Mouse (Mus musculus) left cerebral cortex, adult 6 months (tissue): Measurements from ENCODE around the gene Atp8a1. TPM values are rescaled to one million over a fixed set of nuclear protein-coding genes. Genes with fewer than 3 reads are reported as not detected.

Experiments
- long read RNA-seq, 2 experiments: library from polyadenylated mRNA; unstranded; transcript quantifications; one replicate each; pipeline ENCODE4 v2.0.0; 2019 to 2020
- polyA plus RNA-seq: library from polyadenylated mRNA; unstranded; fragments of <200 nt; fragmentation: Nextera tagmentation; gene quantifications from 2 replicates; pipeline ENCODE4 v1.2.3, GENCODE M21; 2021

Atp8a1 gene
- polyA plus RNA-seq = 30.0 and 36.0 TPM in 2 replicates
- long read RNA-seq, experiment 1, full-length matches to known transcripts = 135 of 228 reads
- long read RNA-seq, experiment 1, partial matches to known transcripts = 37 of 228 reads
- long read RNA-seq, experiment 1, other reads (novel, unspliced or antisense) = 56 of 228 reads
- long read RNA-seq, experiment 2, full-length matches to known transcripts = 17 of 108 reads
- long read RNA-seq, experiment 2, partial matches to known transcripts = 26 of 108 reads
- long read RNA-seq, experiment 2, other reads (novel, unspliced or antisense) = 65 of 108 reads

DNA sequence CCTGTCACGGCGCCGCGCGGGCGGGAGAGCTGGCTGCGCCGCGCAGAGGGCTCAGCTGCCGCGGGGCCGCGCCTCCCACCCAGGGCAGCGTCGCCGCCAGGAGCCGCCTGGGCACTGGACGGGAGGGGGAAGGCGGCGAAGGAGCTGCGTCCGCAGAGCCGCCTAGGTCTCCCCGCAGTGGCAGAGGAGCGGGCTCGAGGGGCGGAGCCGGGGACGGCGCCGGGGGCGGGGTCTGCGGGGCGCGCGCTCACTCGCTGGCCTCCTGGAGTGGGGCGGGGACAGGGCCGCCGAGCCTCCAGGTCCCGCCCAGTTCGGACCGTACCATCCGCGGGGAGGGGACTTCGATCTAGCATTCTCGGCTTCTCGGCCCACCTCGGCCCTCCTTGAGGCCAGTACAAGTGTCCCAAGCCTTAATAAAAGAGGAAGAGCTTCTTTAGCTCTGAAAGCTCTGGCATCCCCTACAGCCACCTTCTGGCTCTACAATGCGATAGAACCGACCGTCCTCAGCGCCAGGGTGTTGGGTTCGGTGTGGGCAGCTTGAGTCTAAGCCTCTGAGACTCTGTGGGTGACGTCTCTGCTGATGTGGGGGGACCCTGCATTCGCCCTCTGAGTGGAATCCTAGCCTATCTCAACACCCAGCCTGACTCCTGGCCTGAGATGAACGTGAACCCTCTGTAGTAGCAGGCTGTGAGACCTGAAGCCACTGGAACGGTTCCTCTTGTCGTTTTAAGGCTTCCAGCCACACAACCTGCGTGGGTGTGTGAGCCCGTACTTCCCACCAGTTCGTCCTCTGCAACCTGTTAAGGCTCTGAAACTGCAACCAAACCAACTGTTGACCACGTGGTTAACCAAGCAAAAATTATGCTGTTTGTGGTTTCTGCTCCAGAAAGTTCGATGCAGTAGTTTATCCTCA lies at the start of gene Atp8a1:
Gene Atp8a1, minus strand, starts transcription at position 182 of the 913 bp plus-strand sequence.

DNA sequence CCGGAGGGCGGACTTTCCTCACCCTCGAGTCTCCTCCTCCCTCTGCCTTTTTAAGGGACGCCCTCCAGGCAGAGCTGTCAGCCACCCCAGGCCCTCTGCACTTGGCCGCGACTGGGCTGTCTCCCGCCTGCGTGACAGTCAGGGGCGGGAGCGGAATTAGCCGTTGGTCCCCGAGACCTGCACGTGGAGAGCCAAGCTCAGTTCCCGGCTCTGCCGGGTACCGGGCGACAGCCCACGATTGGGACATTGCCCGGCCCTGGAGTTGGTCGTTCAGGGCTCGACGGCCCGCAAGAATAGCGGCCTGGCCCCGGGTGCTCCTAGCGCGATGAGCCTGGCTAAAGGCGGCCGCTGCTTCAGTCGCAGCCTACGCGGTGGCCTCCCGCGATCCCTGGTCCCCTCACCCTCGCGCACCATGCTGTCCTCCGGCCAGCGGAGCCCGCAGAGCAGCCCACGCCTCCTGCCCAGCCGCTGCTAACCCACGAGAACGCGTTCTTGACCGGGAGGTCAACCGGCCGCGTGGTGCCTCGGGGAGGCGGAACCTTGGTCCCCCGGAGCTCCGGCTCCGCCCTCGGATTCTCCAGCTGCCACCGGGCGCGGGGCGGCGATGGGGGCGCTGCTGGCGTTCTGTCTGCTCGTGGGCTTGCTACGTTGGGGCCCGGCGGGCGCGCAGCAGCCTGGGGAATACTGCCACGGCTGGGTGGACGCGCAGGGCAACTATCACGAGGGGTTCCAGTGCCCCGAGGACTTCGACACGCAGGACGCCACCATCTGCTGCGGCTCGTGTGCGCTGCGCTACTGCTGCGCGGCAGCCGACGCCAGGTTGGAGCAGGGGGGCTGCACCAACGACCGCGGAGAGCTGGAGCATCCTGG lies 239.2 kb downstream of the Atp8a1 start, which contains the start of gene Shisa3:
Gene Shisa3, plus strand, starts transcription at position 79 of the 870 bp plus-strand sequence.

Other genes starting within 250 kb of the Atp8a1 start
- 0.56 and 0.67 TPM in 2 replicates for gene Shisa3, start 239.6 kb downstream of the Atp8a1 start, polyA plus RNA-seq
- not detected in 2 replicates for gene Gm5108, start 94.2 kb upstream of the Atp8a1 start, polyA plus RNA-seq
- gene Gm21905, start 99.0 kb upstream of the Atp8a1 start, polyA plus RNA-seq = not detected in 2 replicates
- gene Grxcr1, start 184.4 kb upstream of the Atp8a1 start, polyA plus RNA-seq = not detected in 2 replicates